In genomic region chr11:115603128-115603475, GRCm38 (mm10) we compare ENCODE assay signal across 8 mouse cellular contexts. TPM values are rescaled to one million over a fixed set of nuclear protein-coding genes. Genes with fewer than 3 reads are reported as not detected.
DNase-seq lines count a peak whose midpoint lies in the region; ATAC-seq and TF ChIP-seq lines count a peak whose summit lies in the region.

No protein-coding gene starts in this region.

- ATAC-seq in embryonic facial prominence, embryonic 13.5 days (ENCODE audit: insufficient number of reproducible peaks, insufficient read depth, low FRiP score, low TSS enrichment, low read depth), result no peak; the same call in 1 of the 2 replicates
- ATAC-seq in intestine, postnatal 0 days, result no peak
- no peak for ATAC-seq in neural tube, embryonic 14.5 days (ENCODE audit: low read depth)
- ATAC-seq in cerebellum, adult (ENCODE audit: insufficient number of reproducible peaks, low FRiP score, low TSS enrichment), result no peak
- no peak for ATAC-seq in granulocyte monocyte progenitor cell, adult 5-6 weeks (replicated peaks; ENCODE audit: poor library complexity, severe bottlenecking)

- peaks cover 53% of the 10 kb centered on the region for H3K36me3 ChIP-seq in embryonic facial prominence, embryonic 13.5 days
- peaks cover 23% of the 10 kb centered on the region for H3K36me3 ChIP-seq in intestine, postnatal 0 days (ENCODE audit: control insufficient read depth, insufficient read depth)
- H3K36me3 ChIP-seq in neural tube, embryonic 14.5 days (ENCODE audit: control insufficient read depth, insufficient read depth, low read length), result peaks cover 21% of the 10 kb centered on the region

- peak overlapping the region; percentile 94 for H3K4me3 ChIP-seq in lung, adult 2 months (replicated peaks; ENCODE audit: extremely low read depth, low read depth, low read length)
- peak overlapping the region; percentile 76 for H3K4me3 ChIP-seq in embryonic facial prominence, embryonic 13.5 days
- peak overlapping the region; percentile 98 for H3K4me3 ChIP-seq in intestine, postnatal 0 days (ENCODE audit: low read depth, low read length)
- H3K4me3 ChIP-seq in neural tube, embryonic 14.5 days (ENCODE audit: low read depth, low read length), result peak overlapping the region; percentile 98

- WGBS in lung, adult 2 months, result 3% methylated on average over 15 of the region's 15 CpGs
- WGBS in embryonic facial prominence, embryonic 13.5 days, result 7% methylated on average over 15 of the region's 15 CpGs
- WGBS in intestine, postnatal 0 days, result 3% methylated on average over 15 of the region's 15 CpGs
- 5% methylated on average over 15 of the region's 15 CpGs for WGBS in neural tube, embryonic 14.5 days

- no peak for TF ChIP-seq POLR2A in lung, adult 2 months (IDR thresholded peaks at IDR 0.05; ENCODE audit: borderline replicate concordance, extremely low read depth, low read depth, low read length)

- no peaks in the 10 kb centered on the region for H3K27me3 ChIP-seq in embryonic facial prominence, embryonic 13.5 days
- H3K27me3 ChIP-seq in intestine, postnatal 0 days (replicated peaks; ENCODE audit: control insufficient read depth, insufficient read depth, low read length), result no peaks in the 10 kb centered on the region
- H3K27me3 ChIP-seq in neural tube, embryonic 14.5 days (ENCODE audit: control insufficient read depth, insufficient read depth, low read length), result no peaks in the 10 kb centered on the region

- no peak for TF ChIP-seq CTCF in lung, adult 2 months (IDR thresholded peaks at IDR 0.05; ENCODE audit: insufficient read depth, low read length)
- TF ChIP-seq CTCF in intestine, postnatal 0 days (IDR thresholded peaks at IDR 0.05; ENCODE audit: low read depth), result no peak

- H3K4me2 ChIP-seq in embryonic facial prominence, embryonic 13.5 days, result peak overlapping the region; percentile 90
- H3K4me2 ChIP-seq in intestine, postnatal 0 days (replicated peaks; ENCODE audit: low read depth), result peak overlapping the region; percentile 93
- peak overlapping the region; percentile 94 for H3K4me2 ChIP-seq in neural tube, embryonic 14.5 days (ENCODE audit: low read depth, low read length)

- peak overlapping the region; percentile 85 for H3K9ac ChIP-seq in embryonic facial prominence, embryonic 13.5 days
- peak overlapping the region; percentile 95 for H3K9ac ChIP-seq in intestine, postnatal 0 days (ENCODE audit: low read depth, low read length)
- peak overlapping the region; percentile 91 for H3K9ac ChIP-seq in neural tube, embryonic 14.5 days (replicated peaks; ENCODE audit: low read depth, low read length)

- DNase-seq in lung, adult 2 months, result no peak
- DNase-seq in lung, postnatal 10 days, result no peak
- no peak for DNase-seq in urinary bladder, postnatal 10 days (ENCODE audit: low spot score)

- peaks cover 4% of the 10 kb centered on the region for H3K4me1 ChIP-seq in lung, adult 2 months (ENCODE audit: control insufficient read depth, insufficient read depth, low read length)
- H3K4me1 ChIP-seq in embryonic facial prominence, embryonic 13.5 days, result peaks cover 23% of the 10 kb centered on the region
- H3K4me1 ChIP-seq in intestine, postnatal 0 days (replicated peaks; ENCODE audit: control insufficient read depth, insufficient read depth, low read length), result no peaks in the 10 kb centered on the region
- peaks cover 22% of the 10 kb centered on the region for H3K4me1 ChIP-seq in neural tube, embryonic 14.5 days (ENCODE audit: control insufficient read depth, insufficient read depth, low read length)

- peak overlapping the region; percentile 81 for H3K27ac ChIP-seq in embryonic facial prominence, embryonic 13.5 days
- peak overlapping the region; percentile 92 for H3K27ac ChIP-seq in intestine, postnatal 0 days (ENCODE audit: low read depth, low read length)
- peak overlapping the region; percentile 90 for H3K27ac ChIP-seq in neural tube, embryonic 14.5 days (ENCODE audit: low read depth, low read length)

- no peaks in the 10 kb centered on the region for H3K9me3 ChIP-seq in embryonic facial prominence, embryonic 13.5 days
- H3K9me3 ChIP-seq in intestine, postnatal 0 days (ENCODE audit: control insufficient read depth), result no peaks in the 10 kb centered on the region
- H3K9me3 ChIP-seq in neural tube, embryonic 14.5 days (ENCODE audit: control insufficient read depth, low read length), result no peaks in the 10 kb centered on the region

RNA-seq across cellular contexts. Expression of gene Mrps7, which starts 0.6 kb away (rescaled TPM):
- 13.0 and 15.8 TPM in 2 replicates for polyA plus RNA-seq in lung, adult 2 months (2012; rRNA removed)
- polyA plus RNA-seq in embryonic facial prominence, embryonic 13.5 days (2015; fragmentation: Nextera tagmentation; extraction: Ambion mirVana), result 92.8 and 95.6 TPM in 2 replicates
- 51.6 and 52.2 TPM in 2 replicates for polyA plus RNA-seq in intestine, postnatal 0 days (2015; fragmentation: Nextera tagmentation; extraction: Ambion mirVana)
- 76.5 and 79.0 TPM in 2 replicates for polyA plus RNA-seq in neural tube, embryonic 14.5 days (2014; fragmentation: Nextera tagmentation; extraction: Ambion mirVana)
- 49.9 and 57.2 TPM in 2 replicates for total RNA-seq in granulocyte monocyte progenitor cell, adult 5-6 weeks (2014; fragmentation: Nextera tagmentation)
- total RNA-seq in granulocyte monocyte progenitor cell, adult 5-6 weeks (2017), result 46.9 and 63.8 TPM in 2 replicates

RNA-seq across cellular contexts. Expression of gene Gga3, which starts 0.7 kb away (rescaled TPM):
- polyA plus RNA-seq in lung, adult 2 months (2012; rRNA removed), result 28.9 and 40.4 TPM in 2 replicates
- polyA plus RNA-seq in embryonic facial prominence, embryonic 13.5 days (2015; fragmentation: Nextera tagmentation; extraction: Ambion mirVana), result 18.9 and 24.6 TPM in 2 replicates
- 5.7 and 5.8 TPM in 2 replicates for polyA plus RNA-seq in intestine, postnatal 0 days (2015; fragmentation: Nextera tagmentation; extraction: Ambion mirVana)
- 35.2 and 43.1 TPM in 2 replicates for polyA plus RNA-seq in neural tube, embryonic 14.5 days (2014; fragmentation: Nextera tagmentation; extraction: Ambion mirVana)
- total RNA-seq in granulocyte monocyte progenitor cell, adult 5-6 weeks (2014; fragmentation: Nextera tagmentation), result 34.1 and 43.3 TPM in 2 replicates
- total RNA-seq in granulocyte monocyte progenitor cell, adult 5-6 weeks (2017), result 28.2 and 31.8 TPM in 2 replicates

RNA-seq across cellular contexts. Expression of gene Mif4gd, which starts 9.7 kb away (rescaled TPM):
- 82.0 and 108 TPM in 2 replicates for polyA plus RNA-seq in lung, adult 2 months (2012; rRNA removed)
- polyA plus RNA-seq in embryonic facial prominence, embryonic 13.5 days (2015; fragmentation: Nextera tagmentation; extraction: Ambion mirVana), result 20.2 and 20.6 TPM in 2 replicates
- polyA plus RNA-seq in intestine, postnatal 0 days (2015; fragmentation: Nextera tagmentation; extraction: Ambion mirVana), result 43.0 and 48.9 TPM in 2 replicates
- 11.0 and 12.3 TPM in 2 replicates for polyA plus RNA-seq in neural tube, embryonic 14.5 days (2014; fragmentation: Nextera tagmentation; extraction: Ambion mirVana)
- 18.9 and 32.1 TPM in 2 replicates for total RNA-seq in granulocyte monocyte progenitor cell, adult 5-6 weeks (2014; fragmentation: Nextera tagmentation)
- 17.5 and 29.5 TPM in 2 replicates for total RNA-seq in granulocyte monocyte progenitor cell, adult 5-6 weeks (2017)

RNA-seq across cellular contexts. Expression of gene Slc25a19, which starts 25.0 kb away (rescaled TPM):
- polyA plus RNA-seq in lung, adult 2 months (2012; rRNA removed), result 38.4 and 45.9 TPM in 2 replicates
- polyA plus RNA-seq in embryonic facial prominence, embryonic 13.5 days (2015; fragmentation: Nextera tagmentation; extraction: Ambion mirVana), result 25.0 and 28.0 TPM in 2 replicates
- polyA plus RNA-seq in intestine, postnatal 0 days (2015; fragmentation: Nextera tagmentation; extraction: Ambion mirVana), result 19.1 and 19.5 TPM in 2 replicates
- polyA plus RNA-seq in neural tube, embryonic 14.5 days (2014; fragmentation: Nextera tagmentation; extraction: Ambion mirVana), result 45.3 and 53.0 TPM in 2 replicates
- total RNA-seq in granulocyte monocyte progenitor cell, adult 5-6 weeks (2014; fragmentation: Nextera tagmentation), result 21.9 and 26.1 TPM in 2 replicates
- total RNA-seq in granulocyte monocyte progenitor cell, adult 5-6 weeks (2017), result 12.8 and 21.6 TPM in 2 replicates

RNA-seq across cellular contexts. Expression of gene Nup85, which starts 38.9 kb away (rescaled TPM):
- 32.8 and 41.8 TPM in 2 replicates for polyA plus RNA-seq in lung, adult 2 months (2012; rRNA removed)
- 180 and 186 TPM in 2 replicates for polyA plus RNA-seq in embryonic facial prominence, embryonic 13.5 days (2015; fragmentation: Nextera tagmentation; extraction: Ambion mirVana)
- 30.4 and 31.5 TPM in 2 replicates for polyA plus RNA-seq in intestine, postnatal 0 days (2015; fragmentation: Nextera tagmentation; extraction: Ambion mirVana)
- 98.2 and 98.9 TPM in 2 replicates for polyA plus RNA-seq in neural tube, embryonic 14.5 days (2014; fragmentation: Nextera tagmentation; extraction: Ambion mirVana)
- 172 and 175 TPM in 2 replicates for total RNA-seq in granulocyte monocyte progenitor cell, adult 5-6 weeks (2014; fragmentation: Nextera tagmentation)
- 170 and 173 TPM in 2 replicates for total RNA-seq in granulocyte monocyte progenitor cell, adult 5-6 weeks (2017)
